Mouse (Mus musculus): ENCODE measurements around the gene Hapln2. TPM values are rescaled to one million over a fixed set of nuclear protein-coding genes. Genes with fewer than 3 reads are reported as not detected.
A peak's percentile ranks its signal among the peaks of the same experiment; 100 is the strongest.

Gene Hapln2
- polyA plus RNA-seq, 2 experiments, result 0.15 to 0.29 TPM

DNA sequence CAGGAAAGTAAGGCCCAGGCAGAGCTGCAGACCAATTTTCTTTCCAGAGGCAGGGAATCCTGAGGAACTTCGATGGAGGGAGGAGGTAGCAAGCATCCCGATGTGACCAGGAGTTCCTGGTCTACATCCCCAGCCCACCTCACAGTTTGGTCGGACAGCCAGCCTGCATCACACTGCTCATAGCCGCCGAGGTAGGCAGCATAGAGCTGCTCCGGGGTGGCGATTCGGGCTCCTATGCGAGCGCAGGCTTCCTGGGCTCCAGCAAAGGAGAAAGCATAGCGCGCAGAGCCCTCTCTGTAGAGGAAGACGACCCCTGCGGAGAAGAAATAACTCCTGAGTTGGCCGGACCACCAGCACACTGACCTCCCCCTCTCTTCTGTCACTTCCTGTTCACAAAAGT, 31.0 kb downstream of the Hapln2 start:
- ATAC-seq (ENCODE audit: low FRiP score, low read depth) (no peak), DNase-seq (ENCODE audit: low spot score) (no peak)
- H3K4me3 ChIP-seq (replicated peaks; ENCODE audit: low read length), result no peak overlapping the region
- no peaks in the 10 kb centered on the region for H3K9me3 ChIP-seq (ENCODE audit: control insufficient read depth, low read length)
- peaks cover 93% of the 10 kb centered on the region for H3K27me3 ChIP-seq (ENCODE audit: control insufficient read depth, insufficient read depth, low read length)
- no peak overlapping the region for H3K4me2 ChIP-seq (replicated peaks; ENCODE audit: low read depth, low read length, severe bottlenecking)
- 3% methylated on average over 15 of the region's 15 CpGs for WGBS
- no peaks in the 10 kb centered on the region for H3K36me3 ChIP-seq (ENCODE audit: control insufficient read depth, insufficient read depth, low read length)
- no peak for TF ChIP-seq POLR2A (IDR thresholded peaks at IDR 0.05; ENCODE audit: borderline replicate concordance, extremely low read depth, insufficient read depth, insufficient read length)
- H3K27ac ChIP-seq (replicated peaks; ENCODE audit: low read depth, low read length), result no peak overlapping the region
- H3K9ac ChIP-seq (ENCODE audit: low read depth, low read length, severe bottlenecking), result no peak overlapping the region
- H3K4me1 ChIP-seq (ENCODE audit: control insufficient read depth, insufficient read depth, low read length), result peaks cover 8% of the 10 kb centered on the region; the same call in 1 of the 2 replicates

DNA sequence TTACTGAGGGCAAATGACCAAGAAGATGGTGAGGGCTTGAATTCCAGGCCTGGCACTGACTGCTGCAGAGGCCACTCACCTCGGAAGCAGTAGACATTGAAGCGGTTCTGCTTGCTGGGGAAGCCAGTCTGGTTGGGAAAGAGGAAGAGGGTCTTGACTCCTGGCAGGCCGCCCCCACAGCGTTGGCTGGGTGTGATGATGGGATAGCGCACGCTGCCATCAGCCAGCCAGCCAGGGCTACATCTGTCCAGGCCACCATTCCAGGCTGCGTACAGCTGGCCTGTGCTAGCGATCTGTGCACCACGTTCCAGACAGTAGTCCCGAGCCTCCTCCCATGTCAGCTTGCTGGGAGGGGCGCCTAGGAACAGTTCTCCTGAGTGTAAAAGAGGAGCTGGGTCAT, 32.1 kb downstream of the Hapln2 start:
- 29% methylated on average over 11 of the region's 11 CpGs for WGBS
- no peak for DNase-seq (ENCODE audit: low spot score)
- Histone ChIP-seq H3K9me3 (ENCODE audit: control insufficient read depth, low read length) (no peaks in the 10 kb centered on the region), H3K27ac (replicated peaks; ENCODE audit: low read depth, low read length) (no peak overlapping the region), H3K9ac (ENCODE audit: low read depth, low read length, severe bottlenecking) (no peak overlapping the region), H3K4me3 (replicated peaks; ENCODE audit: low read length) (no peak overlapping the region), H3K27me3 (ENCODE audit: control insufficient read depth, insufficient read depth, low read length) (peaks cover 87% of the 10 kb centered on the region), H3K4me1 (ENCODE audit: control insufficient read depth, insufficient read depth, low read length) (peaks cover 7% of the 10 kb centered on the region; the same call in 1 of the 2 replicates), H3K36me3 (ENCODE audit: control insufficient read depth, insufficient read depth, low read length) (no peaks in the 10 kb centered on the region), H3K4me2 (replicated peaks; ENCODE audit: low read depth, low read length, severe bottlenecking) (no peak overlapping the region)
- no peak for TF ChIP-seq POLR2A (IDR thresholded peaks at IDR 0.05; ENCODE audit: borderline replicate concordance, extremely low read depth, insufficient read depth, insufficient read length)
- no peak for ATAC-seq (ENCODE audit: low FRiP score, low read depth)

DNA sequence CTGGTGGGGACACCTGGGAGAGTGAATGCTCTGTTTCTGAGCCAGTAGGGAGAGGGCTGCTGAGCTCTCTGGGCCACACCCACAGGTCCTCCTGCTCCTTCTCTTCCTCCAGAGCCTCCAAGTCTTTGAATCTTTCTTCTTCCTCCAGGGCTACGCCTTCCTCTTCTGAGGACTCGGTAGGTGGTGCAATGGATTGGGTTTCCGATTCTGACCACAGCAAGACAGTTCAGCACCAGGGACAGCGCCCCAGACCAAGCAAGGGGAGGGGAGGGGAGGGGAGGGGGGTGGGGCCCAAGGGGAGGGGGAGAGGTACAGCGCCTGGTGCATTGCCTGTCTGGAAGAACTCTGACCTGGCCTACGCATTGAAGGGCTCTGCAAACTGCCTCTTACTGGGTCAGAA, 33.9 kb downstream of the Hapln2 start:
- Histone ChIP-seq H3K9ac (ENCODE audit: low read depth, low read length, severe bottlenecking) (no peak overlapping the region), H3K4me3 (replicated peaks; ENCODE audit: low read length) (no peak overlapping the region), H3K36me3 (ENCODE audit: control insufficient read depth, insufficient read depth, low read length) (no peaks in the 10 kb centered on the region), H3K4me1 (ENCODE audit: control insufficient read depth, insufficient read depth, low read length) (no peaks in the 10 kb centered on the region), H3K27ac (replicated peaks; ENCODE audit: low read depth, low read length) (no peak overlapping the region), H3K27me3 (ENCODE audit: control insufficient read depth, insufficient read depth, low read length) (peaks cover 75% of the 10 kb centered on the region), H3K4me2 (replicated peaks; ENCODE audit: low read depth, low read length, severe bottlenecking) (no peak overlapping the region), H3K9me3 (ENCODE audit: control insufficient read depth, low read length) (no peaks in the 10 kb centered on the region)
- ATAC-seq (ENCODE audit: low FRiP score, low read depth) (no peak), DNase-seq (ENCODE audit: low spot score) (no peak)
- no peak for TF ChIP-seq POLR2A (IDR thresholded peaks at IDR 0.05; ENCODE audit: borderline replicate concordance, extremely low read depth, insufficient read depth, insufficient read length)
- WGBS, result 3% methylated on average over 2 of the region's 6 CpGs

DNA sequence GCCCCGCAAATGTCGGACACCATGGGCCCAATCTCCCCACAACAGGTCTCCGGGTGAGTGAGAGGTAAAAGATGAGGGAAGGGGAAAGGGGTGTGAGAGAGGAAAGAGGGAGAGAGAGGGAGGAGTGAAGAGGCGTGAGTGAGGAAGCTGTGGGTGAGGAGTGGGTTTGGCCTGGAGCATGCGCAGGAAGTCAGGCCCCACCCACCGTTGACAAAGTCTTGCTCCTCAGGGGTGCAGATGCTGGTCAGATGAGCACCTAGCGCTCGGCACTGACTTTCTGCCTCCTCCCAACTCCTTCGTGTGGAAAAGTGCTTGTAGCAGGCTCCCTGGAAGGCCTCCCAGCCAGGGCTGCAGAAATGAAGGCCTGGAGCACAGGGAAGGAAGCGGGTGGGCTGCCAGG, 37.4 kb downstream of the Hapln2 start:
- H3K36me3 ChIP-seq (ENCODE audit: control insufficient read depth, insufficient read depth, low read length), result no peaks in the 10 kb centered on the region
- no peak overlapping the region for H3K27ac ChIP-seq (replicated peaks; ENCODE audit: low read depth, low read length)
- H3K27me3 ChIP-seq (ENCODE audit: control insufficient read depth, insufficient read depth, low read length), result peaks cover 43% of the 10 kb centered on the region
- H3K4me1 ChIP-seq (ENCODE audit: control insufficient read depth, insufficient read depth, low read length), result peaks cover 27% of the 10 kb centered on the region
- no peak for ATAC-seq (ENCODE audit: low FRiP score, low read depth)
- no peak for TF ChIP-seq POLR2A (IDR thresholded peaks at IDR 0.05; ENCODE audit: borderline replicate concordance, extremely low read depth, insufficient read depth, insufficient read length)
- no peak overlapping the region for H3K4me3 ChIP-seq (replicated peaks; ENCODE audit: low read length)
- no peak overlapping the region for H3K9ac ChIP-seq (ENCODE audit: low read depth, low read length, severe bottlenecking)
- H3K4me2 ChIP-seq (replicated peaks; ENCODE audit: low read depth, low read length, severe bottlenecking), result no peak overlapping the region
- no peak for DNase-seq (ENCODE audit: low spot score)
- WGBS, result 24% methylated on average over 10 of the region's 10 CpGs
- H3K9me3 ChIP-seq (ENCODE audit: control insufficient read depth, low read length), result no peaks in the 10 kb centered on the region

DNA sequence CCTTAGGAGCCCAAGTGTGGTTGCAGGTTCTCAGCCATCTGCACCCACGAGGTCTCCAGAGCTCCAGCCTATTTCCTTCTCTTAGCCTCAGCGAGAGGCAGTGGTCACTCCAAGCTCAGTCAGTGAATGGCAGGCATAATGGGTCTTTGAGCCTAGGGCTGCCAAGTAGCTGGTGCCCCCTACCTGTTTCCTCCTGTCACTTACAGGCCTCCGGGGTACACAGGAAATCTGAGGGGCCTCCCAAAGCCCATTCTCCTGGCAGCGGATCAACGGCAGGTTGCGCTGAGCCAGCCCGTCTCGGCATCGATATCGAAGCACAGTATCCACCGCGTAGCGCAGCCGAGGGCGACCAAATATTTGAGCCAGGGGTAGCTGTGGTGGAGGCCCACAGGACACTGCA, 39.3 kb downstream of the Hapln2 start:
- no peaks in the 10 kb centered on the region for H3K36me3 ChIP-seq (ENCODE audit: control insufficient read depth, insufficient read depth, low read length)
- peaks cover 26% of the 10 kb centered on the region; the same call in 1 of the 2 replicates for H3K27me3 ChIP-seq (ENCODE audit: control insufficient read depth, insufficient read depth, low read length)
- ATAC-seq (ENCODE audit: low FRiP score, low read depth) (no peak), DNase-seq (ENCODE audit: low spot score) (no peak)
- no peak overlapping the region for H3K27ac ChIP-seq (replicated peaks; ENCODE audit: low read depth, low read length)
- no peak for TF ChIP-seq POLR2A (IDR thresholded peaks at IDR 0.05; ENCODE audit: borderline replicate concordance, extremely low read depth, insufficient read depth, insufficient read length)
- WGBS, result 12% methylated on average over 15 of the region's 15 CpGs
- peak overlapping the region; percentile 82 for H3K4me2 ChIP-seq (replicated peaks; ENCODE audit: low read depth, low read length, severe bottlenecking)
- no peaks in the 10 kb centered on the region for H3K9me3 ChIP-seq (ENCODE audit: control insufficient read depth, low read length)
- H3K9ac ChIP-seq (ENCODE audit: low read depth, low read length, severe bottlenecking), result peak overlapping the region; percentile 52
- H3K4me1 ChIP-seq (ENCODE audit: control insufficient read depth, insufficient read depth, low read length), result peaks cover 40% of the 10 kb centered on the region
- peak overlapping the region; percentile 39 for H3K4me3 ChIP-seq (replicated peaks; ENCODE audit: low read length)

GRCm38 (mm10) chr3:87987633-87988032, 39.8 kb downstream of the Hapln2 start:
- Histone ChIP-seq H3K4me3 (replicated peaks; ENCODE audit: low read length) (peak overlapping the region; percentile 39), H3K9me3 (ENCODE audit: control insufficient read depth, low read length) (no peaks in the 10 kb centered on the region), H3K27ac (replicated peaks; ENCODE audit: low read depth, low read length) (no peak overlapping the region), H3K9ac (ENCODE audit: low read depth, low read length, severe bottlenecking) (peak overlapping the region; percentile 52), H3K4me1 (ENCODE audit: control insufficient read depth, insufficient read depth, low read length) (peaks cover 44% of the 10 kb centered on the region), H3K27me3 (ENCODE audit: control insufficient read depth, insufficient read depth, low read length) (peaks cover 22% of the 10 kb centered on the region; the same call in 1 of the 2 replicates), H3K36me3 (ENCODE audit: control insufficient read depth, insufficient read depth, low read length) (no peaks in the 10 kb centered on the region), H3K4me2 (replicated peaks; ENCODE audit: low read depth, low read length, severe bottlenecking) (peak overlapping the region; percentile 82)
- ATAC-seq (ENCODE audit: low FRiP score, low read depth) (peak; percentile 38; the same call in 1 of the 2 replicates), DNase-seq (ENCODE audit: low spot score) (peak; percentile 58)
- WGBS, result under 1% methylated on average over 15 of the region's 15 CpGs
- no peak for TF ChIP-seq POLR2A (IDR thresholded peaks at IDR 0.05; ENCODE audit: borderline replicate concordance, extremely low read depth, insufficient read depth, insufficient read length)
